Mouse (Mus musculus) midbrain, embryonic 12.5 days (tissue): Measurements from ENCODE around the gene Ppp2r3a. TPM values are rescaled to one million over a fixed set of nuclear protein-coding genes. Genes with fewer than 3 reads are reported as not detected.

Source experiments
- ATAC-seq: fragments of 200-750 bp; cut with Nextera tagmentation; 2 replicates; pipeline ENCODE4 v1.8.0; 2017; ENCODE audit warnings: low read depth, moderate TSS enrichment, moderate library complexity; ENCODE audit not compliant: low FRiP score
- H3K27ac ChIP-seq: fragments of 300-500 bp; sonication (generic); replicated peaks from 2 replicates; pipeline ENCODE4 v1.5.1; 2016; ENCODE audit warnings: mild to moderate bottlenecking
- H3K27me3 ChIP-seq: fragments of 300-500 bp; sonication (generic); 2 replicates; pipeline ENCODE4 v1.6.1; 2016; ENCODE audit warnings: mild to moderate bottlenecking
- H3K36me3 ChIP-seq: fragments of 300-500 bp; sonication (generic); 2 replicates; pipeline ENCODE4 v1.6.1; 2016
- H3K4me1 ChIP-seq: fragments of 300-500 bp; sonication (generic); 2 replicates; pipeline ENCODE4 v1.6.1; 2016
- H3K4me2 ChIP-seq: fragments of 300-500 bp; sonication (generic); replicated peaks from 2 replicates; pipeline ENCODE4 v1.6.1; 2016; ENCODE audit warnings: mild to moderate bottlenecking, moderate library complexity
- H3K4me3 ChIP-seq: fragments of 300-500 bp; sonication (generic); 2 replicates; pipeline ENCODE4 v1.5.1; 2016; ENCODE audit warnings: mild to moderate bottlenecking
- H3K9ac ChIP-seq: fragments of 300-500 bp; sonication (generic); replicated peaks from 2 replicates; pipeline ENCODE4 v1.6.1; 2016; ENCODE audit warnings: mild to moderate bottlenecking, moderate library complexity
- H3K9me3 ChIP-seq: fragments of 300-500 bp; sonication (generic); 2 replicates; pipeline ENCODE4 v1.6.1; 2016; ENCODE audit warnings: mild to moderate bottlenecking
- WGBS: fragments of 180-500 bp; shearing (Covaris S2); methylation state at CpG from one replicate; pipeline ENCODE4 v1.1.7; 2016; 5-methylcytosine and 5-hydroxymethylcytosine counted together
- polyA plus RNA-seq: library from polyadenylated mRNA; unstranded; fragments of >200 nt; fragmentation: Nextera tagmentation; extraction: Ambion mirVana; gene quantifications from 2 replicates; pipeline ENCODE4 v1.2.1, GENCODE M21; 2016

The Ppp2r3a gene
- polyA plus RNA-seq, 1 experiment from 2014 or later = 21.7 TPM

GRCm38 (mm10) chr9:101280867-101281266 is 29.3 kb upstream of the Ppp2r3a start:
- Histone ChIP-seq H3K27ac (no peak overlapping the region), H3K4me1 (no peaks in the 10 kb centered on the region), H3K36me3 (no peaks in the 10 kb centered on the region), H3K9me3 (no peaks in the 10 kb centered on the region), H3K4me2 (no peak overlapping the region), H3K27me3 (no peaks in the 10 kb centered on the region), H3K9ac (no peak overlapping the region), H3K4me3 (no peak overlapping the region)
- WGBS = 98% methylated on average over 6 of the region's 6 CpGs
- ATAC-seq = no peak

DNA sequence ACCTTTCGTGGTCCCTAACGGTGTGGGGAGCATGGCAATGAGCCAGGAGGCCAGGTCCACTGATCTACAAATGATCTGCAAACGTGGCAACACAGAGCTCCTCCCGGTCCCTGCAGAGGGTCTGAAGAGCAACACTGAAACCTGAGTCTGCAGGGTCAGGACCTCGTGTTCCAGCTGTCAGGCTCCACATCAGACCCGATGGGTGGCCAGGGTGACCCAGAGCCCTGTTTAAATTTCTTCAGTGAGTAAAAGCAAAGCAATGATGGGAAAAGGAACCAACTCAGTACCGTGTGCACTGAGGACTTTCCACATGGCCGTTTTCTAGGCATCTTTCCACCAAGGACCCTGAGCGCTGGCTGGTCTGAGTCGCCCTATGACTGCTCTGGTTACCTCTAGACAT is 28.6 kb upstream of the Ppp2r3a start:
- WGBS = 74% methylated on average over 10 of the region's 10 CpGs

GRCm38 (mm10) chr9:101272715-101273114 is 21.1 kb upstream of the Ppp2r3a start:
- no peak overlapping the region for H3K4me2 ChIP-seq
- H3K4me3 ChIP-seq = no peak overlapping the region
- no peaks in the 10 kb centered on the region for H3K27me3 ChIP-seq
- no peaks in the 10 kb centered on the region for H3K4me1 ChIP-seq
- H3K9ac ChIP-seq = no peak overlapping the region
- no peak for ATAC-seq
- H3K36me3 ChIP-seq = no peaks in the 10 kb centered on the region
- H3K9me3 ChIP-seq = no peaks in the 10 kb centered on the region
- 91% methylated on average over 7 of the region's 7 CpGs for WGBS
- no peak overlapping the region for H3K27ac ChIP-seq

More for the DNA sequence above, 28.6 kb upstream of the Ppp2r3a start:
- Histone ChIP-seq H3K4me3 (no peak overlapping the region), H3K9ac (no peak overlapping the region), H3K4me2 (no peak overlapping the region), H3K36me3 (no peaks in the 10 kb centered on the region), H3K27me3 (no peaks in the 10 kb centered on the region), H3K9me3 (no peaks in the 10 kb centered on the region), H3K27ac (no peak overlapping the region), H3K4me1 (no peaks in the 10 kb centered on the region)
- no peak for ATAC-seq

DNA sequence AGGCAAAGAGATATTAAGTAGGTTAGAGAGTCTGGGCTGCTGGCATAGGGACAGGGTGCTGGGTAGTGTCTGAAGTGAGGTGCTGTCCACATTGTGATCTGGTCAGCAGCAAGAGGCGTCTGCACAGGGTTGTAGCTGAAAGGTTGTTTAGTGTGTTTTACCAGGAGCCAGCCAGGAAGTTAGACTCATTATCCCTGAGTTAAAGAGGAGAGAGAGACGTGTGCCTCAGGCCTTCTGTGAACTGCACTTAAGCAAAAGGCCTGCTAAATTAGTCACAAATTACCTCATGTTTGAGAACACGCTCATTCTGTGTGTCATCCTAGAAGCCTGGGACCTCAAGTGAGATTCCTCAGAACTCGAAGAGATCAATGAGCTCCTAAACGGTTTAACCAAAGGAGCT is 18.4 kb upstream of the Ppp2r3a start:
- no peaks in the 10 kb centered on the region for H3K36me3 ChIP-seq
- no peak overlapping the region for H3K9ac ChIP-seq
- no peak overlapping the region for H3K27ac ChIP-seq
- H3K9me3 ChIP-seq = no peaks in the 10 kb centered on the region
- H3K4me1 ChIP-seq = 0 out of 2 replicates have a peak, but pooled peaks cover 7% of the 10 kb centered on the region
- ATAC-seq = no peak
- no peak overlapping the region for H3K4me3 ChIP-seq
- H3K27me3 ChIP-seq = no peaks in the 10 kb centered on the region
- H3K4me2 ChIP-seq = no peak overlapping the region
- 48% methylated on average over 5 of the region's 5 CpGs for whole genome bisulfite sequencing

GRCm38 (mm10) chr9:101266043-101266442 is 14.4 kb upstream of the Ppp2r3a start:
- Histone ChIP-seq H3K27ac (peak overlapping the region; percentile 61), H3K4me3 (no peak overlapping the region), H3K4me1 (peaks cover 11% of the 10 kb centered on the region), H3K27me3 (no peaks in the 10 kb centered on the region), H3K9me3 (no peaks in the 10 kb centered on the region), H3K4me2 (no peak overlapping the region), H3K36me3 (no peaks in the 10 kb centered on the region), H3K9ac (no peak overlapping the region)
- no peak for ATAC-seq
- WGBS = 75% methylated on average over 8 of the region's 8 CpGs

DNA sequence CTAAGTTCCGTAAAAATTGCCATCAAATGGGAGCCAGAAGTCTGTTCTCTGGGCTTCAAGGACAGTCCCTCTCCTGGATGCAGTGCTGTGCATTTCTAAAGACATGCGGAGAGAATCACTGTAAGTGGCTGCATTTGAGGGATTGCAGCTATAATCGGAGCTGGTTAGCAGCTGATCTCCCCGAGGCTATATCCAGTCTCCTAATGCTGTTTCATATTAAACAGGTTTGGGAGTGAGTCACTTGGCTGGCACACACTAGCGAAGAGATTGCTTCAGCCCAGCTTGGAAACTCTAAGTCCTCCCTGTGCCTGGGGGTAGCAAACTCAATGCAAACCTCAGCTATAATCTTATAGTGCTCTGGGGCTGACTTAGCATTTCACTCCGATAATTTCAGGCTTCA is 14.0 kb upstream of the Ppp2r3a start:
- Histone ChIP-seq H3K27me3 (no peaks in the 10 kb centered on the region), H3K4me3 (no peak overlapping the region), H3K9me3 (no peaks in the 10 kb centered on the region), H3K27ac (peak overlapping the region; percentile 61), H3K4me2 (no peak overlapping the region; the same call in 1 of the 2 replicates), H3K9ac (no peak overlapping the region), H3K4me1 (peaks cover 11% of the 10 kb centered on the region), H3K36me3 (no peaks in the 10 kb centered on the region)
- WGBS = 59% methylated on average over 6 of the region's 6 CpGs
- peak; percentile 63; the same call in 1 of the 2 replicates for ATAC-seq

DNA sequence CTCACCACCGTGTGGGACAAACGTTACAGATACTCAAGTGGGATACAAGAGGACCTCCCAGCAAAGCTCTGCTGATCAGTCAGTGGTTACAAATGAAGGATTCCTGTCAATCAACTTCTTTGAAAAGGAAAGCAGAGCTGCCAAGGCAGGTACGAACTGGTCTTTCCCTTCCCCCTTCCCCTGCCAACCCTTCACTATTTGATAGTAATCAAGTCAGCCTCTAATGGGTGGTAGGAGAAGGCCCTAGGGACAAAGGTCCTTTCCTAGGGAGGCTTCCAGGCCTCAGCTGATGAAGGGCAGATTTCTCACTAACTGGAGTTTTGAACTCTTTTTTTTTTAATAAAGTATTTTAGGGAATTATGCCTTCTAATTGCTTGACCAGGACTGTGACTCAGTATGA is 11.2 kb upstream of the Ppp2r3a start:
- peaks cover 11% of the 10 kb centered on the region for H3K4me1 ChIP-seq
- H3K4me2 ChIP-seq = no peak overlapping the region
- H3K36me3 ChIP-seq = no peaks in the 10 kb centered on the region
- H3K27me3 ChIP-seq = no peaks in the 10 kb centered on the region
- H3K9ac ChIP-seq = no peak overlapping the region
- no peak overlapping the region for H3K4me3 ChIP-seq
- no peaks in the 10 kb centered on the region for H3K9me3 ChIP-seq
- no peak overlapping the region for H3K27ac ChIP-seq
- no peak for ATAC-seq
- 79% methylated on average over 3 of the region's 3 CpGs for WGBS

GRCm38 (mm10) chr9:101261989-101262571 is 10.5 kb upstream of the Ppp2r3a start:
- H3K27me3 ChIP-seq = no peaks in the 10 kb centered on the region
- no peaks in the 10 kb centered on the region for H3K9me3 ChIP-seq
- no peak overlapping the region for H3K4me2 ChIP-seq
- ATAC-seq = no peak
- H3K4me3 ChIP-seq = no peak overlapping the region
- H3K9ac ChIP-seq = no peak overlapping the region
- WGBS = 56% methylated on average over 11 of the region's 11 CpGs
- peaks cover 11% of the 10 kb centered on the region for H3K4me1 ChIP-seq
- no peaks in the 10 kb centered on the region for H3K36me3 ChIP-seq
- H3K27ac ChIP-seq = no peak overlapping the region

DNA sequence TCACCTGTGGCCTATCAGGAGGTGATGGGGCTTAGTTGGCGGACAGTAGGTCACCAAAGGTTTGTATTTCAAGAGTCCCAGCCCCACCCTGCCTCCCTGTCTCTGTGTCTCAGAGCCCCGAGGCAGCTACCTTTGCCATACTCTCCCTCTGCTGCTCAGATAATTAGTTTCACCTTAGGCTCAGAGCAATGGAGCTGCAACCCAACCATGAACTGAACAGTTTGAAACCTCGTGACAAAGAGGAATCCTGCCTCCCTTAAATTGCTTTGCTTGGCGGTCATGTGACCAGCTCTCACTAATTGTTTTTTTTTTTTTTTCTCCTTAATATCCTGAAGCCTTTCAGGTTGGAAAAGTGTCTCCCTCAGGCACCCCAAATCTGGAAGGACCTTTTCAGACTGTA is 9.8 kb upstream of the Ppp2r3a start:
- Histone ChIP-seq H3K9ac (no peak overlapping the region), H3K4me3 (no peak overlapping the region), H3K27me3 (no peaks in the 10 kb centered on the region), H3K4me2 (no peak overlapping the region), H3K36me3 (no peaks in the 10 kb centered on the region), H3K27ac (no peak overlapping the region), H3K9me3 (no peaks in the 10 kb centered on the region), H3K4me1 (peaks cover 11% of the 10 kb centered on the region)
- WGBS = 71% methylated on average over 4 of the region's 4 CpGs
- ATAC-seq = no peak

- H3K9me3 ChIP-seq = no peaks in the 10 kb centered on the region
- H3K4me2 ChIP-seq = no peak overlapping the region
- H3K27me3 ChIP-seq = no peaks in the 10 kb centered on the region
- ATAC-seq = no peak
- no peak overlapping the region for H3K27ac ChIP-seq
- no peaks in the 10 kb centered on the region for H3K36me3 ChIP-seq
- H3K4me3 ChIP-seq = no peak overlapping the region
- peaks cover 13% of the 10 kb centered on the region for H3K4me1 ChIP-seq
- no peak overlapping the region for H3K9ac ChIP-seq
- WGBS = 62% methylated on average over 3 of the region's 3 CpGs
Measured at GRCm38 (mm10) chr9:101253136-101253535, 1.5 kb upstream of the Ppp2r3a start.

GRCm38 (mm10) chr9:101252541-101252940 is 946 bp upstream of the Ppp2r3a start:
- WGBS = 76% methylated on average over 4 of the region's 4 CpGs
- H3K4me1 ChIP-seq = peaks cover 16% of the 10 kb centered on the region
- H3K9ac ChIP-seq = no peak overlapping the region
- H3K4me3 ChIP-seq = no peak overlapping the region
- H3K27ac ChIP-seq = no peak overlapping the region
- no peaks in the 10 kb centered on the region for H3K27me3 ChIP-seq
- no peaks in the 10 kb centered on the region for H3K36me3 ChIP-seq
- no peaks in the 10 kb centered on the region for H3K9me3 ChIP-seq
- no peak overlapping the region for H3K4me2 ChIP-seq
- no peak for ATAC-seq

DNA sequence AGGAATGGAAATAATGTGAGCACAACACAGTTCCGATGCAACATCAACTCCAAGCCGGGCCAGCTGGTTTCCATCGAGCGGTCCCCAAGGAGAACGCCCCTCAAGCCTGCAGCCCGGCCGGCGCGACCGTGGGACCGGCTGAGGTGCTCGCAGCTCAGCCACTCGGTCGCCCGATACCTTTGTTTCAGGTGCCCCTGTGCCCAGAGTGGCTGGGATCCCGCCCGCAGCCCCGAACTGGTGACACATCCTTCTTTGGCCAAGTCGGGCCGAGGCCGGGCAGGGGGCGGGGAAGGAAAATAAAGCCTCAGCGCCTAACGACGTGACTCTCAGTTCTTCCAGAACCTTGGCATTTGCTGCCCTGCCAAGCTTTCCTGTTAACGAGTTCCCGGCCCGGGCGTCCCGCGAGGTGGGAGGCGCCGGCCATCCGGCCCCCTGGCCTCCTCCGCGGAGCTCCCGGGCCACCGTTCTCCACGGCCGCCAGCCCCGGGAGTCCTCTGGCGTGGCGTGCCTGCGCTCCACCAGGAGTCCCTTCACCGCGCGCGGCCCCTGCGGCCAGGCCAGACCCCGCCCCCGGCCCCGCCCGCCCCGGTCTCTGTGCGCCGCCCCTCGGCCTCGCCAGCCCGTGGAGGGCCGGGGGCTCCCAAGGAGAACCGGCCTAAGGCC is 483 bp downstream of the Ppp2r3a start:
- peaks cover 17% of the 10 kb centered on the region for H3K4me1 ChIP-seq
- H3K9ac ChIP-seq = peak overlapping the region; percentile 80
- peak overlapping the region; percentile 71 for H3K4me2 ChIP-seq
- H3K27ac ChIP-seq = peak overlapping the region; percentile 97
- ATAC-seq = peak; percentile 95
- under 1% methylated on average over 57 of the region's 61 CpGs for WGBS
- H3K9me3 ChIP-seq = no peaks in the 10 kb centered on the region
- no peaks in the 10 kb centered on the region for H3K27me3 ChIP-seq
- H3K4me3 ChIP-seq = peak overlapping the region; percentile 81
- H3K36me3 ChIP-seq = no peaks in the 10 kb centered on the region
